Mouse (Mus musculus) spleen, adult 2 months (tissue): ENCODE measurements around the gene Brd3. TPM values are rescaled to one million over a fixed set of nuclear protein-coding genes. Genes with fewer than 3 reads are reported as not detected.
A peak's percentile ranks its signal among the peaks of the same experiment; 100 is the strongest.

ENCODE experiments used
- DNase-seq, 2 experiments: peaks; one replicate each; pipeline versions ENCODE4 v3.0.0 to v3.0.0-alpha.2; 2012 to 2021; ENCODE audit warnings: low spot score in 2 of 2, low read depth in 1 of 2
- H3K27ac ChIP-seq: fragments of 200-500 bp; 2 replicates; pipeline ENCODE4 v1.5.1; 2012; ENCODE audit warnings: low read length, inconsistent platforms; ENCODE audit not compliant: insufficient read depth
- H3K27me3 ChIP-seq: fragments of 200-500 bp; 2 replicates; pipeline ENCODE4 v1.6.1; 2012; ENCODE audit warnings: mild to moderate bottlenecking, moderate library complexity, low read length, inconsistent platforms; ENCODE audit not compliant: control insufficient read depth, insufficient read depth
- H3K36me3 ChIP-seq: fragments of 200-500 bp; 2 replicates; pipeline ENCODE4 v1.6.1; 2012; ENCODE audit warnings: mild to moderate bottlenecking, low read length, inconsistent platforms; ENCODE audit not compliant: control insufficient read depth, insufficient read depth
- H3K4me1 ChIP-seq: fragments of 200-500 bp; 2 replicates; pipeline ENCODE4 v1.6.1; 2011; ENCODE audit warnings: inconsistent platforms; ENCODE audit not compliant: control insufficient read depth, insufficient read depth, insufficient read length
- H3K4me3 ChIP-seq: fragments of 200-500 bp; 2 replicates; pipeline ENCODE4 v1.5.1; 2011; ENCODE audit warnings: mild to moderate bottlenecking, inconsistent platforms; ENCODE audit not compliant: insufficient read depth, insufficient read length; ENCODE audit errors: extremely low read depth
- CTCF ChIP-seq: fragments of 200-500 bp; IDR thresholded peaks from 2 replicates; pipeline ENCODE4 v1.5.1; 2011; ENCODE audit warnings: mild to moderate bottlenecking, inconsistent platforms; ENCODE audit not compliant: insufficient read depth, insufficient read length, insufficient replicate concordance; ENCODE audit errors: extremely low read depth
- POLR2A ChIP-seq: fragments of 200-500 bp; IDR thresholded peaks from 2 replicates; pipeline ENCODE4 v1.6.1; 2011; ENCODE audit warnings: low read depth, low read length, inconsistent platforms
- WGBS: fragments of 180-500 bp; shearing (Covaris S2); methylation state at CpG from one replicate; pipeline ENCODE4 v1.1.7; 2018; 5-methylcytosine and 5-hydroxymethylcytosine counted together
- polyA plus RNA-seq: library from polyadenylated mRNA; depleted of rRNA; stranded (reverse); fragments of >200 nt; gene quantifications from 2 replicates; pipeline ENCODE4 v1.2.3, GENCODE M21; 2012

The Brd3 gene
- polyA plus RNA-seq, 1 experiment: 18.2 TPM

DNA sequence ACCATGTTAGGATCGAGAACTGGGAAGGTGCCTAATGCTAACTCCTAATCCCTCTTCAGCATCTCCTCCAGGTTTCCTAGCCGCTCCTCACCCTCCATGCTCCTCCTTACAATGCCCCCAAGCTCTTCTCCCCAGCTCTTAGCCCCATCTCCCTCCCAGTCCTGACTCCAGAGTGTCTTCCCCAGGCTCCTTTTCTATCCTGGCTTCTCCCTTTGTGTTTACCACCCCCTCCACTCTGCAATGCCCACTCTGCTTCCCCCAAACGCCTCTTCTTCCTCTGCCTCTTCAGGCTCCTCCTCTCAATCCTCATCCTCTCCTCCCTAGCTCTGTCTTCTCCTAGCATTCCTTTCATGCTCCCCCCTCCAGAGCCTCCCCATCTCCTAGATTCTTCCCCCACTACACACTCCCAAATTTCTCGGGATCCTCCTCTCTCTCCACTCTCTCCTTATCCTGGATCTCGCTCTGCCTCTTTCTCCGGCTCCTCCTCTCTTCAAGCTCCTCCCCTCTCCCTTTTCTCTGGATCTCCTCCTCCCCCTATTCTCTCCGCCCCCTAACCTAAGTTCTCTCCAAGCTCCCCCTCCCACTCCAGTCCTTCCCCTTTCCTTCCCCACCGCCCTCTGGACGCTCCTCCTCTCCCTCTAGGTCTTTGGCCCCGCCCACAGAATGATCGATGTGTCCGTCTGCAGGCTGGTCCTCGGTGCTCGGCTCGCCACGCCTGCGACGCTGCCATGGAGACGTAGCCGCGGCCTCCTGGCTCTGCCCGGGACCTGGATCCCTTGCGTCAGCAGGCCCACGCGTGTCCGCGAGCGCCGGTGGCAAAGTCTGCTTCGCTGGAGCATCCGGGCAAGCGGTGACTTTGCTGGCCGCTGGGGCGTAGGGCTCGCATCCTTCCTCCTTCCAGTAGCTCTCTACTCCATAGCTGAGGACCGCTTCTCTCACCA is 65.4 kb downstream of the Brd3 start, which contains the start of gene Brd3os:
Brd3os (plus strand) TSS at position 558 of the 941 bp plus-strand sequence.
- H3K27me3 ChIP-seq: no peaks in the 10 kb centered on the region
- peaks cover 4% of the 10 kb centered on the region; the same call in 1 of the 2 replicates for H3K36me3 ChIP-seq
- TF ChIP-seq CTCF (no peak), POLR2A (no peak)
- DNase-seq: peak; percentile 54 to 68
- H3K4me1 ChIP-seq: peaks cover 13% of the 10 kb centered on the region
- peak within 1 kb of the TSS; percentile 56 for H3K4me3 ChIP-seq
- WGBS: 4% methylated on average over 36 of the region's 36 CpGs
- no peak within 1 kb of the TSS for H3K27ac ChIP-seq

DNA sequence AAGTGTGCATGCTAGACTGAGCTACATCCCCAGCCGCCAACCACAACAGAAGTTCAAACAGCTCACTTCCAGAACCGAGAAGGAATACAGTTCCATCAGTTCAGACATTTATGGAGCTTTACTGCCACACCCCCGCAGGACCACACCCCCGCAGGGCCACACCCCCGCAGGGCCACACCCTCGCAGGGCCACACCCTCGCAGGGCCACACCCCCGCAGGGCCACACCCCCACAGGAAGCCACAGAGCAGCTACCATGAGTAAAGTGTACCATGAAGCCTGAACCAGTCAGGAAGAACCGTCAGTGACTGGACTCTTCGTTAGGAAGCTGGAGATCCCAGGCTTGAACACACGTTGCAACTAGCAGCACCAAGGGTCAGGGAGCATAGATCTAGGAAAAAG is 69.2 kb downstream of the Brd3 start:
- no peak overlapping the region for H3K4me3 ChIP-seq
- 11% methylated on average over 11 of the region's 11 CpGs for WGBS

DNA sequence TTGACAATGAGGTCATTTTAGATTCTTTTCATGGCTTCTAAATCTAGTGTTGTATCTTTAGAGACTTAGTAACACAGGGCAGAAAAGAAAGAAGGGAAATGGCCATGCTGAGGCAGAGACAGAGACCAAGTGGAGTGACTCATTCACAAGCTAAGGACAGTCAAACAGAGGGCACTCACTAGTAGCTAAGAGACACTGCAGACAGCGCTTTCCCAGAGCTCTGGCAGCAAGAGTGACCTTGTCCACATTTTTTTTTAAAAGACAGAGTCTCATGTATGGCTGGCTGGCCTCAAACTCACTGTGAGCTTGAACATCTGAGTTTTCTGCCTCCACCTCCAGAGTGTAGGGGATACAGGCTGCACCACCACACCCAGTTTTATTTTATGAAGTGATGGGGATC is 69.6 kb downstream of the Brd3 start:
- Histone ChIP-seq H3K27me3 (no peaks in the 10 kb centered on the region), H3K4me3 (no peak overlapping the region), H3K4me1 (peaks cover 21% of the 10 kb centered on the region), H3K36me3 (no peaks in the 10 kb centered on the region), H3K27ac (no peak overlapping the region)
- TF ChIP-seq CTCF: no peak
- no peak for TF ChIP-seq POLR2A
- DNase-seq: no peak
- WGBS: 84% methylated on average over 1 of the region's 1 CpGs

More for the DNA sequence above, 69.2 kb downstream of the Brd3 start:
- Histone ChIP-seq H3K27me3 (no peaks in the 10 kb centered on the region), H3K4me1 (peaks cover 21% of the 10 kb centered on the region), H3K36me3 (no peaks in the 10 kb centered on the region), H3K27ac (no peak overlapping the region)
- DNase-seq: peak in 1 of 2 experiments; percentile 33
- TF ChIP-seq POLR2A (no peak), CTCF (no peak)

DNA sequence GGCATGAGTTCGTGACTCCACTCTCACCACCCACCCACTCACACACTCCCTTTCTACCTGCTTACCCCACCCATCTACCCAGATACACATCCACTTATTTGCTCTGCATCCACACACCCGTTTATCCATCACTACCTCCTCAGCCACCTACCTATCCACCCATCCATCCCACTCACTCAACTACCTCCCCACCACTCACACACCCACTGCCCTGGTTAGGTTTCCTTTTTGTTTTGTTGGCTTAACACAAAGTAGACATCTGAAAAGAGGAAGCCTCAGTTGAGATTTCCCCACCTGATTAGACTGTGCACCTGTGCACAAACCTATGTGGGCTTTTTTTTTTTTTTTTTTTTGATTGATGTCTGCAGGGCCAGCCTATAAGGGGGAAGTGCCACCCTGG is 74.9 kb downstream of the Brd3 start:
- TF ChIP-seq CTCF: no peak
- H3K4me3 ChIP-seq: no peak overlapping the region
- H3K27me3 ChIP-seq: no peaks in the 10 kb centered on the region
- no peak for DNase-seq
- H3K27ac ChIP-seq: no peak overlapping the region
- H3K36me3 ChIP-seq: no peaks in the 10 kb centered on the region
- H3K4me1 ChIP-seq: peaks cover 12% of the 10 kb centered on the region; the same call in 1 of the 2 replicates
- WGBS: 30% methylated on average over 2 of the region's 2 CpGs

DNA sequence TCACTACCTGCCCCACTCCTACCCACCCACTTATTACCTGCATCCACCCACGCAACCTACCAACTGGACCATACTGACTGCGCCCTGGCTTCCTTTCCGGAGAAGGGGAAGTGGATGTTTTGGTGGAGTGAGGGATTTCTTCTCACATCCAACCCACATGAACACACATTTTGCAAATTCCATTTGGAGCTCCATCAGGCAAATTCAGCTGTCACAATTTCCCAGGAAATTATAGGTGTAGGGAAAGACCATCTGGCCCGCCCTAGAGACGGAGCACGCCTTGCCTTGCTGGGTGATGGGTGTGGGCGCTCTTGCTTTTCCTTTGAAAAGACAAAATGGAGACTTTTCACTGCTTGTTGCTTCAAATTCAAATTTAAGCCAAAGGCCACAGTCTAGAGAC is 76.8 kb downstream of the Brd3 start:
- Histone ChIP-seq H3K36me3 (no peaks in the 10 kb centered on the region), H3K4me1 (peaks cover 16% of the 10 kb centered on the region), H3K27ac (no peak overlapping the region), H3K27me3 (peaks cover 2% of the 10 kb centered on the region; the same call in 1 of the 2 replicates), H3K4me3 (no peak overlapping the region)
- WGBS: 87% methylated on average over 7 of the region's 7 CpGs
- TF ChIP-seq CTCF (no peak), POLR2A (no peak)
- no peak for DNase-seq

DNA sequence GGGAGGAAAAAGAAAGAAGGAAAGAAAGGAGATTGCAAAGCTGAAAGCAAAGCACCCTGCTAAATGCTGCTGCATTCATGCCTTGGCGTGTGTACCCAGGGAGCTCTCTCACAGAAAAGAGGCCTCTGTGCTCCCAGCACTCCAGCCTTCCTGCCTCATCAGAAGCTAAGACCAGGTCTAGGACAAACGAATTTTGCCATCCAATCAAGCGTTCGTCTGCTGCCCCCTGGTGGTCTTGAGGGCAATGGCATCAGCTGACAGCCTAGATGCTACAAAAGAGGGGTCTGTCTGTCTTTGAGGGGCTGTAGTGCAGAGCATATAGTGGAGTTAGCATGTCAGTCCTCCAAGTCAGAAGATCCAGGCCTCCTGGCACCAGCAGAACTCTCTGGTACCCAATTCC is 79.4 kb downstream of the Brd3 start:
- no peaks in the 10 kb centered on the region for H3K36me3 ChIP-seq
- 0% methylated on average over 4 of the region's 4 CpGs for WGBS
- no peak overlapping the region for H3K4me3 ChIP-seq
- no peak for TF ChIP-seq POLR2A
- peak; percentile 98 for TF ChIP-seq CTCF
- peaks cover 17% of the 10 kb centered on the region for H3K4me1 ChIP-seq
- H3K27ac ChIP-seq: no peak overlapping the region
- H3K27me3 ChIP-seq: peaks cover 2% of the 10 kb centered on the region; the same call in 1 of the 2 replicates
- DNase-seq: peak in 1 of 2 experiments; percentile 80

DNA sequence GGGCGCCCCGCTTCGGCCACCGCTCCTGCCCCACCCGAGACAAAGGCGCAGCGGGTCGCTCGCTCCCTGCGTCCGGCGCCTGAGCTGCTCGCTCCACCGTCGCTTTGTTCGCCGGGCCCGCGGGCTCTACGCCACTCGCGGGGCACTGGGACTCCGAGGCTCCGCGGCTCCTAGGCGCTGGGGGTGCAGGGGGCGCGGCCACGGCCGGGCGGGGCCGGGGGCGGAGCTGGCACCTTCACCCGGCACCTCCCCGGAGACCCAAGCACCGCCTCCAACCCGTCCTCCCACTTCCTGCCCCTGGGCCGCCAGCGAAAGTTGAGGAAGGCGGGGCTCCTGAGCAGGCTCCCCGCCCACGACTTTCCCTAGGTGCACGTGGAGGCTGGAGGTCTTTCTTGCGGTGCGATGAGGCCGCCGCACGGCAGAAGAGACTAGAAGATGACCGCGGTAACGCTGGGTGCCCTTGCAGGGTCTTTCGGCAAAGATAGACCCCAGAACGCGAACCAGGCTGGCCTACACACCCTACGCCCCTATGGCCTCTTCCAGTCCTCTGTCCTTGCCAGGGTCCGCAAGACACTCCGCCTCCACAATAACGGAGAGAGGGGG is 80.5 kb downstream of the Brd3 start, which contains the start of gene Vav2:
Vav2 (minus strand) TSS at position 179 of the 603 bp plus-strand sequence.
- H3K27me3 ChIP-seq: peaks cover 2% of the 10 kb centered on the region; the same call in 1 of the 2 replicates

More for the DNA sequence above, 80.5 kb downstream of the Brd3 start, which contains the start of gene Vav2:
- peak within 1 kb of the TSS; percentile 85 for H3K4me3 ChIP-seq
- H3K36me3 ChIP-seq: no peaks in the 10 kb centered on the region
- peaks cover 17% of the 10 kb centered on the region for H3K4me1 ChIP-seq
- TF ChIP-seq POLR2A (peak; percentile 57), CTCF (no peak)
- peak; percentile 85 to 96 for DNase-seq
- 1% methylated on average over 58 of the region's 58 CpGs for WGBS
- peak within 1 kb of the TSS; percentile 77 for H3K27ac ChIP-seq
